Mouse (Mus musculus): ENCODE data around the gene Patz1.

The Patz1 gene

GRCm38 (mm10) chr11:3330991-3331750, 42.5 kb downstream of the Patz1 start:
- peak; percentile 41 to 52 for DNase-seq

DNA sequence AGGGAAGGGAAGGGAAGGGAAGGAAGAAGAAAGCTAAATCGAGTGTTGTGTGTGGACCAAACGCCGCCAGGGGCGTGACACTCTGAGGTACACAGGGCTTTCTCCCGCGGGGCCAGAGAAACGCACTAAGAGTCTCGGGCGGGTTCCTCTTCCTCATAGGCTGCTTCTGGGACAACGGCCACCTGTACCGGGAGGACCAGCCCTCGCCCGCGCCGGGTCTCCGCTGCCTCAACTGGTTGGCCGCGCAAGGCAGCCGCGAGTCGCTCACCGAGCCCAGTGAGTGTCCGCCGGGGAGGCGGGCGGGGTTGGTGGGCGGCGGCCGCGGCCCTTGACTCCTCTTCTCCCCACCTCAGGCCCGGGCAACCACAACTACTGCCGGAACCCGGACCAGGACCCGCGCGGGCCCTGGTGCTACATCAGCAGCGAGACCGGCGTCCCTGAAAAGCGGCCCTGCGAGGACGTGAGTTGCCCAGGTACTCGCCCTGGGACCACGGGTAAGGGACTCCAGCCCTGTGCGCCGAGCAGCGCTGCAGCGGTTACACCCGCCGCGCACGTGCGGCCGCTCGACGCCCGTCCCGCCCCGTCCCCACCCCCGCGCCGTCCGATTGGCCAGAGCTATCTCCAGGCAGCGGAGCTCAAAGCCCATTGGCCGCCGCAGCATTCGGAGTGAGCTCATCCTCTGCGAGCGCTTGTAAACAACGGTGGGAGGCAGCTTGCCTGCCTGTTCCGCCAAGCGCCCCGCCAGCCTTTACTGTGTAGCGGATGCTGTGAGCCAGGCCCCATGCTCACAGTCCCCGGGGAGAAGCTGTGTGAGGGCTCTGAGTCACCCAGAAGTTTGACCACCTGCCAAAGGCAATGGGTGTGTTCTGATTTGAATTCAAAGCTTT, 43.3 kb downstream of the Patz1 start:
- peak; percentile 94 to 95 for DNase-seq

DNA sequence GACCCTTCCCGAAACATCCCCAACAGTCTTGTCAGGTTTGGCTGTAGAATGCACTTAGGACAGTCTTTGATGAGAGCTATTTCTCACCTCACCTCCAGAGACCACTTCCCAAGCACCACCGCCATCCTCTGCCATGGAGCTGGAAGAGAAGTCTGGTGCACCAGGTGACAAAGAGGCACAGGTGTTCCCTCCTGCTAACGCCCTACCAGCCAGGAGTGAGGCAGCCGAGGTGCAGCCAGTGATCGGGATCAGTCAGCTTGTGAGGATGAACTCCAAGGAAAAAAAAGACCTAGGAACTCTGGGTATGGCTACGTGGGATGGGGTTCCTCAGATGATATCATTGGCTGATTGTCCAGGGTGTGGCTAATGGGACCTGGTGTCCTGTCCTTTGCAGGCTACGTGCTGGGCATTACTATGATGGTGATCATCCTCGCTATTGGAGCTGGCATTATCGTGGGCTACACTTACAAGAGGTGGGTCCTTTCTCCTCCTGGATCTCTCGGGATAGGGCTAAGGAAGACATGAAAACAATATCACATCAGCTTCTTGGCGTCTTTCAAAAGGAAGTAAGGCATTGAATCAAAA, 44.5 kb downstream of the Patz1 start:
- DNase-seq: peak in 1 of 2 experiments; percentile 28

GRCm38 (mm10) chr11:3334141-3334710, 45.6 kb downstream of the Patz1 start:
- DNase-seq: peak in 1 of 2 experiments; percentile 16

DNA sequence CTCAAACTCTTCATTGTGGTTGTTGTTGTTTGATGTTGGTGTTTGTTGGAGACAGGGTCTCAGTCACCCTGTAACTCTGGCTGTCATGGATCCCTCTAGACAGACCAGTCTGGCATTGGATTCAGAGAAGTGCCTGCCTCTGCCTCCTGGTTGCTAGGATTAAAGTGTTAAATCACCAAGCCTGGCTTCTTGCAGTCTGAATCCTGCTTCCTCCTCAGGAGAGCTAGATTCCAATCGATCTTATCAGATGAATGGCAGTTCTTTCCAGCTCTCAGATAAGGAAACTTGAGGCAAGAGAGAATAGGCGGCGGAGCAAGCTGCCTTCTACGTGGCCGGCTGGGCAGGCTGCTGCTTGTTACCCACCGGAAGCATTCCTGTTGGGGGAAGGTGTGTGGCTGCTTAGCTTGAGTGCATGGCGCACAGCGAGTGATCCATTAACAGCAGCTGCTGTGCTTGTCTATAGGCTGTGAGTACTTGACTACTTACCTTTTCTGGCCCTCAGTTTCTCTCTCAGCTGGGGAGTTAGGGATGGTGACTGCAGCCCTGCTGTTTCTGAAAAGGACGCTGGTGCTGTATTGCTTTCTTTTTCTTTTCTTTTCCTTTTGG, 46.1 kb downstream of the Patz1 start:
- DNase-seq: peak in 1 of 2 experiments; percentile 25

DNA sequence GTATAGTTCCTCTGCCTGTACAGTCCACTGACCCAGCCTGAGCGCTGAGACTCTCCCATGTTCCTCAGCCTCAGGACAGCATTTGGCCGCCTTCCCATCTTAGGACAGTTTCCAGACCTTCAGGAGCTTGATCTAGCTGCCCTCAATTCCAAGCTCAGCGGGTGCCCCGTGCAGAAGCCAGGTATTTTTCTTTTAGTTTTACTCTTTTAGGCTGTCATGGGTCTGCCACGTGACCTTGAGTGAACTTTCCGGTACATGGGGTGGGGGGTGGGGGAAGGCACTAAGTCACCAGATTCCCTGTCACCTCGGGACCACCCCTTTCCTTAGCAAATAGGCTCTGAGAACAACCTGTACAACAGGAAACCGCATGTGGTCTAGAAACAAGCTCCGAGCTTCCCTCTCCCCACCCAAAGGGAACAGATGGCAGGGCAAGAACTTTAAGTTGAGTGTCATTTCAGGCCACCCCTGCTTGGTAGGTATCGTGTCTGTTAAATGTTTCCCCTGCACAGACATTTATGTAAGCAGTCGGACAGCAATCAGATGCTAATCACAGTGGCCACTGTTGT, 47.1 kb downstream of the Patz1 start:
- DNase-seq: peak; percentile 90 to 91

GRCm38 (mm10) chr11:3336602-3337001, 47.9 kb downstream of the Patz1 start:
- DNase-seq: peak in 1 of 2 experiments; percentile 24

DNA sequence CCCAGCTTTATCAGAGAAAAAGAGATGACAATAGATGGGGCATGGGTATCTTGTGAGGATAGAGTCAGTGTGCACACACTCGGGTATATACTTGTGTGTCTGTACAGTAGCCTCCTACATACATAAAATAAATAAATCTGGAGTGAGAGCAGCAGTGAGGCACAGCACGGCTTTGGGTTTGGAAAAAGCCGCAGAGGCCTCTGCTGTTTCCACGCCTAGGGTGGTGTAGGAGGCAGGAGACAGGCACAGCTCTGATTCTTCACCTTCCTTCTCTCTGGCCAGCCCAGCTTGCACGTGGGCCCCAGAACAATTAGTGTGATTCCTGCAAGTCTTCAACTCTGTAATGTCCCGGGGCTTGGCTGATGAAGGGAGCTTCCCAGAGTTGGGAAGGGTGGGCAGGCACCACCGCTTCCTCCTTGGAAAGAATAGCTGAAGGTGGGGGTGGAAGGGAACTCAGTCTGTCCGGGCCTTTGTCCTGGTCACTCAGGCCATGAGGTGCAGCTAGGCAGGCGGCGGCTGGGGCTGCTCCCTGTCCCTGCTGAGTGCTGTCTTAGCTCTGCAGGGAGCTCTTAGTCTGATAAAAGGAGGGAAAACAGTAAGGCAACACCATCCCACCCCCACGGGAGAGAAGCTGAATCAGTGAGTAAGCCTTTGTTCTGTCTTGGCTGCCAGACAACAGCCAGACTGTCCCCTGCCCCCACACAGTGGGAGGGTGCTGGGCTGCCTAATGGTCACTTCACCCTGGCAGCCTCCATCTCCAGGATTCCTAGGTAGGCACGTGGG, 48.7 kb downstream of the Patz1 start:
- DNase-seq: peak; percentile 83 to 87

DNA sequence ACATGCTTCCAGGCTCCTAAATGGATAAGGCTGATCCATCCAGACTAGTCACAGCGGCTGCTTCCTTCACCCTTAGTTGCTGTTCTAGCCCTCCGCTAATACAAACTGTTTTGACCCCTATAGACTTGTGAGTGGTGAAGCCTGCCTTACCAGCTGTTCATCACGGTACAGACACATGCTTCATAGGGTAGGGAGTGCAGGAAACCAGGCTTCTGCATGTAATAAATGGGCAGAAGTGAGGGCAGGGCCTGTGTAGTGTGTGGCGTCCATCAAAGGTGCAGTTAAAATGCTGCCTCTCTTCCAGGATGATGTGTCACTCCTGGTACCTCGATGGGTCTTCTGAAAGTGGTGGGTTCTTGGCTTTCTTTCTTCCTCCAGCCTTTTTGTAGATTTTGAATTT, 49.3 kb downstream of the Patz1 start:
- no peak for DNase-seq

GRCm38 (mm10) chr11:3341476-3341875, 52.8 kb downstream of the Patz1 start:
- DNase-seq: peak in 1 of 2 experiments; percentile 10

DNA sequence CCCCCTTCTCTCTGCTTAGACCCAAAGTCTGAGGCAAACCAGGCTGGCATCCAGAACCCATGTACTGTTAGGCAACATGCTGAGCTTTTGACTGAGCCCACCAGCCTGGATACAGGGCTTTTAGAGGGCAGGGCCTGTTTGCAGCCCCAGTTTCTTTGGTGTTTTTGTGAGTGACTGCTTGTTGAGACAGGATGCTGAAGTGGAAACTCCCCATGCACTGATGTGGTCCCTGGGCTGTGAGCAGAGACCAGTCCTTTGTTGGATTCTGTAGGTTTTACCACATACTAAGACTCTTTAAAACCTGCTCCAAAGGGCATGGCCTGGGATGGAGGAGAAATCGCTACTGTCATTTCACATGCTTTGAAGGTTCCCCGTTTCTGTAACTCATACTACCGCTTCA, 56.2 kb downstream of the Patz1 start:
- DNase-seq: peak in 1 of 2 experiments; percentile 9

- no peak for DNase-seq
Observed at GRCm38 (mm10) chr11:3346351-3346750, 57.7 kb downstream of the Patz1 start.

GRCm38 (mm10) chr11:3347091-3347834, 58.6 kb downstream of the Patz1 start:
- peak; percentile 94 to 98 for DNase-seq

DNA sequence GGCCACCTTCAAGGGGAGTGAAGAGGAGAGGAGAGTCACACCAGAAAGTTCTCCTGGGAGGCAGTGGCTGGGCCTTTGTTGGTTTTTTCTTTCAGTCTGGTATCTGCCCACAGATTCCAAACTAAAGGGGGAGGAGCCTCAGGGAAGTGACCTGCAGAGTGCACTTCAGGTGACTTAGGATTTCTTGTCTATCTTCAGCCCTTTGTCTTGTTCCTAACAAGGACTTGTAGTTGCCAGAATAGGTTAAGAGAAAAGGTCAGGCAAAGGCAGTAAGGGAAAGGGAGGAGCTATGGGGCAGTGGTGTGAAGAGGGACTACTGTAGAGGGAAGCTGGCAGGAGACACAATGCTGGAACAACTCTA, 59.1 kb downstream of the Patz1 start:
- peak in 1 of 2 experiments; percentile 11 for DNase-seq

DNA sequence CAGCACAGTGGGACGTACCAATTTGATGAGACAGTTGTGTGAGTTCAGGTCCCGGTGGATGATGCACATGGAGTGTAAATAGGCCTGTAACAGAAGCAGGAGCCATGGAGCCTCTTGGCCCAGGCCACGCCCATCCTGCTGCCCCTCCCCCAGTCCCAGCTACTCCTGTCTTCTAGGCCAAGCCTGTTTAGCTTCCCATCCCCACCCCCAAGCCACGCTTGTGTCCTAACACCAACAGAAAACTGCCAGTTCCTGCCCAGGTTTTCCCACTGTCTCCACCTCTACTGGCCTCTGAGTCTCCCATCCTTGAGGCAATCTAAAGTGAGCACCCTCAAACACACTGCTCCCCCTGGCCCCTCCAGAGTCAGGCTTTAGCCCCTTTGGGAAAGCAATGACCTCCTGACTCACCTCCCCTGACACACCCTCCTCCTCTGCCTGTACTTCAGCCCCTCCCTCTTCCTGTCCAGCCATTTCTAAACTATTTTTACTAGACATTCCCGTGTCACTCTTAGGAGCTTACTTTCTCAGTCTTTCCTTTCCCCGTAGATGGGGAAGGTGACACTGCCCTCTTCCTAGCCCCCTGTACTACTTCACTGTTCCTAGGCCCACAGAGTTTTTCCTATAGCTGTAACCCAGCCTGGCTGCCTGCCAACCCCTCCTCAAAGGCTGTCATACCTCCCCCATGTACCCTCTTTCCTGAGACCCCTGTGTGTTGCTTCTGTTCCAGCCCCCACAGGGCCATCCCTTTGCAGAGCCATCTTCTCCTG, 60.1 kb downstream of the Patz1 start:
- peak; percentile 47 to 63 for DNase-seq

GRCm38 (mm10) chr11:3349343-3349695, 60.6 kb downstream of the Patz1 start:
- DNase-seq: no peak

- no peak for DNase-seq
Observed at GRCm38 (mm10) chr11:3352131-3352530, 63.5 kb downstream of the Patz1 start.

GRCm38 (mm10) chr11:3352990-3353585, 64.4 kb downstream of the Patz1 start:
- DNase-seq: peak in 1 of 2 experiments; percentile 15

All from cerebellum, postnatal 14 days (tissue).